Mouse (Mus musculus) liver, embryonic 18 days (tissue): ENCODE results near the gene Slc50a1. TPM values are rescaled to one million over a fixed set of nuclear protein-coding genes. Genes with fewer than 3 reads are reported as not detected.

Source experiments
- polyA plus RNA-seq: library from polyadenylated mRNA; depleted of rRNA; stranded (reverse); fragments of >200 nt; gene quantifications from 2 replicates; pipeline ENCODE4 v1.2.3, GENCODE M21; 2012; rRNA removed

Slc50a1 gene
- 25.2 and 26.5 TPM in 2 replicates for polyA plus RNA-seq

DNA sequence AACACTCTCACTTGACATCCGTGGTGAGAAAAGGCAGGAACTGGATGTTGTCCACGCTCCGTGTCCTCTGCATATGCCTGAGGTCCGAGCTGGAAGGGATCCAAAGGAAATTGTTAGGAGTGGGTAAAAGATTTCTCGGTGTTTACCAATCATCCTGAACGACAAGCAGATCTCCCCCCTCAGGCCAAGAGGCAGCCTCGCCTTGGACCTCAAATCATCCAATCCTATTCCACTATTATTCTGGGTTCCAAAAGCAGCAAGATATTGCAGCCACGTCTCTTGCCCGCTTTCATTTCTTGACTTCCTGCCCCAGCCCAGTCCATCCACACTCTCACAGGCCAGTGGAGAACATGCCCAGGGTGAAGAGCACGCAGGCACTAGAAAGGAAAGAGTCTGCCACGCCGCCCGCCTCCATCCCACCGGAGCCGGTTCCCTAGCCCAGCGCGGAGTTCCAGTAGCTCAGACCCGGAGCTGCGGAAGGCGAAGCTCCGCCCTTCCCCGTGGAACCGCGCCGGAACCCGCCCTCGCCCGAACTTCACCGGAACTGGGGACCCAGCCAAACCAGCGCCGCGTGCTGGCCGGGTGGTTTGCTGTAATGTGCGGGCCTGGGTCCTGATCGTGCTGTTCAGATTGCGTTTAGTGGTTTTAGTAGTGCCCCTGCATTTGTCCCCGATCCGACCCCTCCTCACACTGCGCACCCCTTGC, at the start of gene Slc50a1:
Slc50a1 (minus strand) TSS at position 520 of the 705 bp plus-strand sequence.

DNA sequence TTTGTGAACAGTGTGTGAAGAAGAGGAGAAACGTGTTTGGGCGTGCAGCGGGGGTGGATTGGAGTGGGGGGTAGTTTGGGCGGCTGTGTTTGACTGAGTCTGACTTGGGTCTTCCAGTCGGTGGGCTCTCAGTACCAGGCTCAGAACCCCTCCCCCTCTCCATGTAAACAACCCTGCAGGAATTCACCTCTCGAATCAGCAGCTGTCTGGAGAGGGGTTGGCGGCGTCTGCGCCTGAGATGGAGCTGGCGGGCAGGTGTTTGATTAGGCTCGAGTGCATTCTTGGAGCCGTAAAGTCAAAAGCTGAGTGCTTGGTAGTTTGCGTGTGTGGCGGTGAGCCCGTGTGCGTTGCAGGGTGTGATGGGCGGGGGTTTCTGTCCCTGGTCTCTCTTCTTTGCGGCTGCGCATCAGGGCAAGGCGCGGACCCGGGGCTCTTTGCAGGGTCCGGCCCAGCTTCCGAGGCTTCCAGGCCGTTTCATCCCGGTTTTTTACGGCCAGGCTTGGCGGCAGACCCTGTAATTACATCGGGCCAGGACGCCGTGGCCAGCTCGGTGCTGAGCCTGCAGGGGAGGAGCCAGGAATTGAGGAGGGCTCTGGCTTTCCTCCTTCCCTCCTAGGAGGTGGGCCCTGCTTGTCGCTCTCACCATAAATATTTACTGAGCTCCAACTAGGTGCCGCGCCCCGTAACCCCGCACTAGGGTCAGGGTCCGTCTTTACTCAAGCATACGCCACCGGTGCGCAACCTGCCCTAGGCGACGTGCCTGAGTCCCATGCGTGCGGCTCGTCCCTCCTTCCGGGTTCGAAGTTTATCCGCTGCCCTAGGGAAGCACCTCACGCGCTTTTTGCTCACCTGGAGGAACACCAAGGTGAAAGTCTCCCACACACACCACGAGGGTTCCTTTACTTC, 10.5 kb upstream of the Slc50a1 start, which contains the start of gene Efna1:
Efna1 (minus strand) TSS at position 537 of the 906 bp plus-strand sequence.

DNA sequence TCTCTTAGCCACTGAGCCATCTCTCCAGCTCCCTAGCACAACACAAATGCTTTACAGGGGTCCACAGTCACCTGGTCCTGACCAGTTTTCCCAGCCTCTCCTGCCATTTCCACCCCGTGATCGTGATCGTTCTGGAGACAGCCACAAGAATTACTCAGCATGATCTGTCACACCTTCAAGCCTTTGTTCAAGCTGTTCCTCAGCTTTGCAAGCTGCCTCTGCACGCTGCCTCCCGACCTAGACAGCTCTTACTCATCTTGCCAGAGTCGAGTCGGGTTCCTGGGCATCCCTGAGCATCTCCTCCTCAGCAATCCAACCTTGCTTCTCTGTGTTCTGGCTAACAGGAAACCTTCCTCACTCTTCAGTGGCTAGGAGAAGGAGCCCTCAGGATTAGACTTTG, 11.3 kb downstream of the Slc50a1 start, which contains the start of gene Dpm3:
Dpm3 (plus strand) TSS at position 283 of the 400 bp plus-strand sequence.

DNA sequence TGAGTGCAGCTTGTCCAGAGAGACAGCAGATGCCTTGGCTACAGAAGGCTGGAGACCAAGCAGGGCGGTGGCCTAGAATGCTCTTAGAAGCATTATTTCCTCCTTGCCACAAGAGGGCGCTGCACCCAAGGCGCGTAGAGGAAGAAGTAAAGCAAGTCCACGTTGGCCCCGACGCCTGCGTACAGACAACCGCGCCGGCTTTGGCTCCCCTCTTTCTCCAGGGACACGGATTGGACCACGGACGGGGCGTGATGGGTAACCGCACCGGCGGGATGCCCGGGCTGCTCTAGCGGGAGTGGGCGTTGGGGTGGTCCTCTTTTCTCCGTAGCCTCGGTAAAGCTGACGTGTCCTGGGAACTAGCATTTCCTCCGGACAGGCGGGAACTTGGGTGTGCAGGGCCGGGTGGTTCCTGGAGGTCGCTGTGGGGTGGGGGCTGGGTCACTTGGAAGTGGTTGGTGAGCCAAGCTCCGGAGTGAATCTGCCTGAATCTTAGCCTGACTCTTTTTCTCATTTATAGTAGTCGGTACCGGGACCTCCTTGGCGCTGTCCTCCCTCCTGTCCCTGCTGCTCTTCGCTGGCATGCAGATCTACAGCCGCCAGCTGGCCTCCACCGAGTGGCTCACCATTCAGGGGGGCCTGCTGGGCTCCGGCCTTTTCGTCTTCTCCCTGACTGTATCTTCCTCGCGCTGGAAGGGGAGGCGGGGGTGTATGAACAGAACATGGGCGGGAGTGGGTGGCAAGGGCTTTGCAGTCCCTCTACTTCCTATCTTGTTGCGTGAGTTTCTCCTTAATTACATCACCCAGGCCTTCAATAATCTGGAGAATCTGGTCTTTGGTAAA, 23.9 kb downstream of the Slc50a1 start, which contains the start of gene Trim46:
Trim46 (minus strand) TSS at position 49 of the 840 bp plus-strand sequence.

DNA sequence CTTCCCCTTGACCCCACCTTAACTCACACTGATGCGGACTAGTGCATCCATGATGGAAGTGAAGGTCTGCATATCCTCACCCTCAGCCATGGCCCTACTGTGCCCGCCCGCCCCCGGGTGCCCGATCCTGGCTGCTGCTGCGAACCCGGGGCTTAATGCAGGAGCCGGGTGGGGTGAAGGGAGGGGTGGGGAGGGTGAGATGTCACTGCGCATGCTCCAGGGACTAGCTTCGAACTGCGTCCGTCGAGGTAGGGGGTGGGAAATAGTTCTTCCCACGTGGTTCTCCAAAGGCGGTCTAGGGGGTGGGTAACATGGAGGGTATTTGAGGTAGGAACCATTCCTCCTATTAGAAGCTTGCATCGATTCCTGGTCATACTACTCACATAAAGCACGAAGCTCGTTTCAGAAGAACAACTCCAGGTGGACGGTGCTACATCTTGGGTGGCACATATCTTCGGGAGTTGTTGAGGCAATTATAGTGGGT, 24.6 kb downstream of the Slc50a1 start, which contains the start of gene Krtcap2:
Krtcap2 (plus strand) TSS at position 279 of the 484 bp plus-strand sequence.

DNA sequence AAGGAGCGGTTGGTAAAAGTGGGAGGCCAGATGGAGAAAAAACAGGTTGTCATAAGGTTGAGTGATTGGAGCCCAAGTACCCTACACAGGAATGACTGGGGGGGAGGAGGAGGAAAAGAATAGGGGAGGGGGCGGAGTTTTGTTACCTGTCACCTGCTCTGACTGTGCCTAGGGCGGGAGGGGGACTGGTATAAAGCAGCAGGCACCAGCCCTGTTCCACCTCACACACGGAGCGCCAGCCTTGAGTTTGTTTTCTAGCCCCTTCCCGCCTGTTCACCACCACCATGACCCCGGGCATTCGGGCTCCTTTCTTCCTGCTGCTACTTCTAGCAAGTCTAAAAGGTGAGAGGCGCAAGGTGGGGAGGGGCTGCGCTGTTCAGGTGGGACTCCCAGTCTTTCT, 41.5 kb downstream of the Slc50a1 start, which contains the start of gene Muc1:
Muc1 (plus strand) TSS at position 222 of the 400 bp plus-strand sequence.

DNA sequence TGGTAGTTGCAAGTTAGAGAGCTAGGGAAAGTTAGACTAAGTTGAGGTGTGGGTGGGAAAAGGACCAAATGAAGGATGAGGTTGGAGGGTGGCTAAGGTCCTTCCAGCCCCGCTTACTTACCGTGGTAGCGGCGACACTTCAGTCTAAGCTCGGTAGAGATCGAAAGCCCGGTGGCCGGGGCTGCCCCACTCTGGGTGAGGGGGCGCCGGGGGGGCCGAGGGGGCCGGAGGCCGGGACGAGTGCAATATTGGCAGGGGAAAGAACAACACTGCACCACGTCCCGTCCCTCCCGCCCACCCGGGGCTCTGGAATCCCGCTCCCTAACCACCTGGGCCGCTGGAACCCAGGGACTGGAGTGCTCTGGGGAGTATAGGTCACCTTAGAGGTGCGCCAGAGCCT, 43.5 kb downstream of the Slc50a1 start, which contains the start of gene Mtx1:
Mtx1 (minus strand) TSS at position 189 of the 400 bp plus-strand sequence.

Other genes starting within 250 kb of the Slc50a1 start
- 3.9 and 4.8 TPM in 2 replicates for gene Rusc1, start 177.3 kb downstream of the Slc50a1 start, polyA plus RNA-seq
- not detected in 2 replicates for gene Gm43738, start 169.5 kb downstream of the Slc50a1 start, polyA plus RNA-seq
- gene Fdps, start 168.6 kb downstream of the Slc50a1 start, polyA plus RNA-seq = 280 and 373 TPM in 2 replicates
- gene Pklr, start 134.4 kb downstream of the Slc50a1 start, polyA plus RNA-seq = 90.2 and 91.0 TPM in 2 replicates
- gene Hcn3, start 110.4 kb downstream of the Slc50a1 start, polyA plus RNA-seq = 0.14 and 0.19 TPM in 2 replicates
- 25.1 and 31.8 TPM in 2 replicates for gene Clk2, start 105.8 kb downstream of the Slc50a1 start, polyA plus RNA-seq
- 35.6 and 37.9 TPM in 2 replicates for gene Scamp3, start 93.1 kb downstream of the Slc50a1 start, polyA plus RNA-seq
- gene Fam189b, start 87.4 kb downstream of the Slc50a1 start, polyA plus RNA-seq = 3.0 and 3.4 TPM in 2 replicates
- gene Gba, start 67.6 kb downstream of the Slc50a1 start, polyA plus RNA-seq = 23.4 and 23.5 TPM in 2 replicates
- 2.4 and 2.5 TPM in 2 replicates for gene Thbs3, start 55.4 kb downstream of the Slc50a1 start, polyA plus RNA-seq
- gene Mtx1, start 43.5 kb downstream of the Slc50a1 start, polyA plus RNA-seq = 70.3 and 70.9 TPM in 2 replicates
- gene Muc1, start 41.5 kb downstream of the Slc50a1 start, polyA plus RNA-seq = 0.36 and 0.37 TPM in 2 replicates
- gene Krtcap2, start 24.6 kb downstream of the Slc50a1 start, polyA plus RNA-seq = 44.5 and 46.2 TPM in 2 replicates
- 0.49 and 0.55 TPM in 2 replicates for gene Trim46, start 24.3 kb downstream of the Slc50a1 start, polyA plus RNA-seq
- gene Dpm3, start 11.2 kb downstream of the Slc50a1 start, polyA plus RNA-seq = 129 and 153 TPM in 2 replicates
- 25.1 and 26.2 TPM in 2 replicates for gene Efna1, start 10.6 kb upstream of the Slc50a1 start, polyA plus RNA-seq
- 0.40 and 0.77 TPM in 2 replicates for gene Efna3, start 52.4 kb upstream of the Slc50a1 start, polyA plus RNA-seq
- gene Efna4, start 67.5 kb upstream of the Slc50a1 start, polyA plus RNA-seq = 0.73 and 1.3 TPM in 2 replicates
- gene Adam15, start 79.4 kb upstream of the Slc50a1 start, polyA plus RNA-seq = 8.5 and 9.7 TPM in 2 replicates
- gene Dcst2, start 91.4 kb upstream of the Slc50a1 start, polyA plus RNA-seq = 0.02 and 0.05 TPM in 2 replicates
- gene Dcst1, start 94.7 kb upstream of the Slc50a1 start, polyA plus RNA-seq = 0.10 and 0.13 TPM in 2 replicates
- 16.5 and 20.0 TPM in 2 replicates for gene Zbtb7b, start 124.2 kb upstream of the Slc50a1 start, polyA plus RNA-seq
- 0.32 and 0.68 TPM in 2 replicates for gene Lenep, start 132.2 kb upstream of the Slc50a1 start, polyA plus RNA-seq
- gene Flad1, start 141.3 kb upstream of the Slc50a1 start, polyA plus RNA-seq = 16.3 TPM in 2 replicates
- 76.7 and 83.7 TPM in 2 replicates for gene Cks1b, start 147.8 kb upstream of the Slc50a1 start, polyA plus RNA-seq
- 34.4 and 35.9 TPM in 2 replicates for gene Shc1, start 147.9 kb upstream of the Slc50a1 start, polyA plus RNA-seq
- 14.6 and 14.8 TPM in 2 replicates for gene Pygo2, start 159.6 kb upstream of the Slc50a1 start, polyA plus RNA-seq
- 6.9 and 8.0 TPM in 2 replicates for gene Pbxip1, start 166.1 kb upstream of the Slc50a1 start, polyA plus RNA-seq
- 51.8 and 73.8 TPM in 2 replicates for gene Pmvk, start 184.0 kb upstream of the Slc50a1 start, polyA plus RNA-seq
- gene Kcnn3, start 249.6 kb upstream of the Slc50a1 start, polyA plus RNA-seq = 0.06 and 0.07 TPM in 2 replicates